Mouse (Mus musculus) spleen, adult 2 months (tissue): ENCODE data around the gene Cacna1g. TPM values are rescaled to one million over a fixed set of nuclear protein-coding genes. Genes with fewer than 3 reads are reported as not detected.
A peak's percentile ranks its signal among the peaks of the same experiment; 100 is the strongest.

ENCODE experiments used
- DNase-seq, 2 experiments: peaks; one replicate each; pipeline versions ENCODE4 v3.0.0 to v3.0.0-alpha.2; 2012 to 2021; ENCODE audit warnings: low spot score in 2 of 2, low read depth in 1 of 2
- H3K27ac ChIP-seq: fragments of 200-500 bp; 2 replicates; pipeline ENCODE4 v1.5.1; 2012; ENCODE audit warnings: low read length, inconsistent platforms; ENCODE audit not compliant: insufficient read depth
- H3K27me3 ChIP-seq: fragments of 200-500 bp; 2 replicates; pipeline ENCODE4 v1.6.1; 2012; ENCODE audit warnings: mild to moderate bottlenecking, moderate library complexity, low read length, inconsistent platforms; ENCODE audit not compliant: control insufficient read depth, insufficient read depth
- H3K36me3 ChIP-seq: fragments of 200-500 bp; 2 replicates; pipeline ENCODE4 v1.6.1; 2012; ENCODE audit warnings: mild to moderate bottlenecking, low read length, inconsistent platforms; ENCODE audit not compliant: control insufficient read depth, insufficient read depth
- H3K4me1 ChIP-seq: fragments of 200-500 bp; 2 replicates; pipeline ENCODE4 v1.6.1; 2011; ENCODE audit warnings: inconsistent platforms; ENCODE audit not compliant: control insufficient read depth, insufficient read depth, insufficient read length
- H3K4me3 ChIP-seq: fragments of 200-500 bp; 2 replicates; pipeline ENCODE4 v1.5.1; 2011; ENCODE audit warnings: mild to moderate bottlenecking, inconsistent platforms; ENCODE audit not compliant: insufficient read depth, insufficient read length; ENCODE audit errors: extremely low read depth
- CTCF ChIP-seq: fragments of 200-500 bp; IDR thresholded peaks from 2 replicates; pipeline ENCODE4 v1.5.1; 2011; ENCODE audit warnings: mild to moderate bottlenecking, inconsistent platforms; ENCODE audit not compliant: insufficient read depth, insufficient read length, insufficient replicate concordance; ENCODE audit errors: extremely low read depth
- POLR2A ChIP-seq: fragments of 200-500 bp; IDR thresholded peaks from 2 replicates; pipeline ENCODE4 v1.6.1; 2011; ENCODE audit warnings: low read depth, low read length, inconsistent platforms
- WGBS: fragments of 180-500 bp; shearing (Covaris S2); methylation state at CpG from one replicate; pipeline ENCODE4 v1.1.7; 2018; 5-methylcytosine and 5-hydroxymethylcytosine counted together
- polyA plus RNA-seq: library from polyadenylated mRNA; depleted of rRNA; stranded (reverse); fragments of >200 nt; gene quantifications from 2 replicates; pipeline ENCODE4 v1.2.3, GENCODE M21; 2012

The Cacna1g gene
- polyA plus RNA-seq, 1 experiment: 12.0 TPM

DNA sequence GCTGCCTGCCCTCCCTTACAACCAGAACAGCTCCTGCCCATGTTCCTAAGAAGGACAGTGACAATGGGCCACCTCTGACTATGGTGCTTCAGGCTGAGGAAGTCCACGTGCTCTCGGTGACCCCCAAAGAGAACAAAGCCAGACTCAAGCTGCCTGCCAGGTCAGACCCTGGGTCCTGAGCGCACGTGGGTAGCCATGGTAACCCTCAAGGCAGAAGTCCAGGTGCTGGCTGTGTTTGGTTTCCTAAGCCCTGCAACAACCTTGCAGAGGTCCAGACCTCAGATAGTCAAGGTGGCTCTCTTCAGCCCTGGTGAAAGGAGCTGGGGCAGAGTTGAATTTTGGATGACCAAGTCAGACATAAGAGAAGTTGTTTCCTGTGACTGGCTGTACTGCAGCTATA, 15.7 kb upstream of the Cacna1g start:
- no peak for DNase-seq
- Histone ChIP-seq H3K4me3 (no peak overlapping the region), H3K36me3 (no peaks in the 10 kb centered on the region), H3K4me1 (peaks cover 5% of the 10 kb centered on the region; the same call in 1 of the 2 replicates), H3K27me3 (0 out of 2 replicates have a peak, but pooled peaks cover 4% of the 10 kb centered on the region), H3K27ac (no peak overlapping the region)
- TF ChIP-seq CTCF (no peak), POLR2A (no peak)
- WGBS: 50% methylated on average over 4 of the region's 4 CpGs

DNA sequence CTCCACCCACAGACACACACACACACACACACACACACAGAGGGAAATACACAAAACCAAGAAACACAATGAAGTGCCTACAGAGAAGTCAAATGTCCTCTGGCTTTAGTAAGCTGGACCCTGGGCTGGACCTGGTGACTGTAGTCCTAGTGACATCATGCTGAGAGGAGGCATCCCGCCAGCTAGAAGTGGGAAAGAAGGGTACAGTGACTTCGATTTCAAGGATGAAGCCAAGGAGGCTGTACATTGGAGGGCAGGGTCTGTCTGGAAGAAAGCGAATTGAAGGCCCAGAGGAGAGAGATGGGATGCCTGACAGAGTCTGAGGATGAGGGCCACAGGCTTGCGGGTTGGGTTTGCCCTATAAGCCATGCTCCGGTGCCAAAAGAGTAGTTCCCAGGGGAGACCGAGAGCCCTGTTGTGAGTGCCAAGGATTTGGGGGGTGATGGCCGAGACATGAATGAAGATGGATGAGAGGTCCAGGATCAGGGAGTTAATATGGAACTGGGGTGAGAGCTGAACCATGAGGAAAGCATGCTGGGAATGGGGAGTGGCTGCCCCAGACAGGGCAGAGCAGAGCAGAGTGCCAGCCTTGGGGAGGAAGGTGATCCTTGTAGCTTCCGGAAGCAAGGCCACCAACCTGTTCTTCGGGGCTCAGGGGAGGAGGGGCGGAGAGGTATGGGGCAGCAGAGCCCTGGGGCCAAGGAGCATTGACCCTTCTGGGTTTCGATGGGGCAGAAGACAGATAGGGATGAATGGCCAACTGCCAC, 15.0 kb upstream of the Cacna1g start:
- H3K4me3 ChIP-seq: no peak overlapping the region
- TF ChIP-seq CTCF: no peak
- TF ChIP-seq POLR2A: no peak
- no peak overlapping the region for H3K27ac ChIP-seq
- peaks cover 5% of the 10 kb centered on the region; the same call in 1 of the 2 replicates for H3K4me1 ChIP-seq
- 0 out of 2 replicates have a peak, but pooled peaks cover 4% of the 10 kb centered on the region for H3K27me3 ChIP-seq
- no peaks in the 10 kb centered on the region for H3K36me3 ChIP-seq
- WGBS: 91% methylated on average over 11 of the region's 11 CpGs
- no peak for DNase-seq

DNA sequence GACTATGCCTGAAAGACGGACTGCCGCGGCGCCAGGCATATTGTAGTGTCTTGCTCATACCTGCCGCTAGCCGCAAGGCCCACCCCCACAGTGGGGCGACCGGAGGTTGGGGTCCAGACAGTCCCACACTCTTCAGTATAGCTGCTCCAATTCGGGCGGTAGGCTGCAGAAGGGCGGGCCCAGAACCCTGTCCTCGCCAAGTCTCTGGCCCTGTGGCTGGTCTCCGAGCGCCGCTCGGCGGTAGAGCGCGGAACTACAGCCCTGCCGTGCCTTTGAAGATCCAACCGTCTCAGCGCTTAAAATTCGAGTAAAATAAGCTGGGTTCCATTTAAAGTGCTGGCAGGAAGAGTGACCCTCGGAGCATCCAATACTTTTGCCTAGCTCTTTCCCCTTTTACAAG, 12.0 kb upstream of the Cacna1g start, which contains the start of gene Spata20:
Spata20 (minus strand) TSS at position 179 of the 400 bp plus-strand sequence.
- no peak within 1 kb of the TSS for H3K4me3 ChIP-seq
- 4% methylated on average over 24 of the region's 24 CpGs for WGBS
- peak in 1 of 2 experiments; percentile 26 for DNase-seq

DNA sequence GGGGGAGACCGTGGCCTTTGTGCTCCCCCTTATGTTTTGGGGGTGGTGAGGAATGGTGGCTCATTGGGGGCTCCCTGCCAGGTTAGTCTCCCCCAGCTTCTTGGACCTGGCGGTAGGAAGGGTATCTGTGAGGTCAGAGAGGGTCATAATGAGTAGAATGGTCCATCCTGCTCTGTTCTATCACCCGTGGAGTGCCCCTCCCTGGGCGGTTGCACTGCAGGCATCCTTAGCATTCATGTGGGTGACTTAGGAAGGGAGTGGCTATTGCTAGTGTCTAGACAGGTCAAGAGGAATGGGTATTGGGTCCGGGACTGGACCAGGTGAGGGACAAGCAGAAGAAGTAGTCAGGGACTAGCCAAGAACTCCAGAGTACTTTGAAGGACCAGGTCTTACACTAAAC, 11.2 kb upstream of the Cacna1g start:
- Histone ChIP-seq H3K27me3 (0 out of 2 replicates have a peak, but pooled peaks cover 2% of the 10 kb centered on the region), H3K4me3 (no peak overlapping the region), H3K27ac (no peak overlapping the region), H3K4me1 (no peaks in the 10 kb centered on the region), H3K36me3 (no peaks in the 10 kb centered on the region)
- 70% methylated on average over 5 of the region's 5 CpGs for WGBS
- DNase-seq: no peak
- no peak for TF ChIP-seq CTCF
- TF ChIP-seq POLR2A: no peak

More for the DNA sequence above, 12.0 kb upstream of the Cacna1g start, which contains the start of gene Spata20:
- H3K27ac ChIP-seq: no peak within 1 kb of the TSS
- H3K27me3 ChIP-seq: 0 out of 2 replicates have a peak, but pooled peaks cover 3% of the 10 kb centered on the region
- peaks cover 2% of the 10 kb centered on the region; the same call in 1 of the 2 replicates for H3K4me1 ChIP-seq
- TF ChIP-seq POLR2A (no peak), CTCF (peak; percentile 77)
- H3K36me3 ChIP-seq: no peaks in the 10 kb centered on the region

DNA sequence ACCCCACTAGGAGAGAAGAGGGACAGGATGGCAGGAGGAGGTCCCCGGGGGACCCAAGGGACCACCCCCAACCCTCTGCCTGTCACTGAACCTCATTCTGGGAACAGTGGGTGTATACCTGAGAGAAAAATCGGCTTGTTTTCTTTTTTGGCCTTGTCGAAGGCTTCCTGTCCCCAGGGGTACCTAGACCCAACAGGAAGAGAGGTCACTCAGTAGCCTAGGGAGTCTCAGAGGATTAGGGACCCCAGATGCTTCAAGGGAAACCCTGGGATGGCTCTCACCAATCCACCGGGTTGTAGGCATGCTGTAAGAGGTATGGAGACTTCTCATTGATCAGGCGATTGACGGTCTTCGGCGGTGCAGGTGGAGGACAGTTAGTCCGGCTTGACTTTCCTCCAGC, 10.6 kb upstream of the Cacna1g start:
- no peaks in the 10 kb centered on the region for H3K4me1 ChIP-seq
- WGBS: 84% methylated on average over 9 of the region's 9 CpGs
- TF ChIP-seq POLR2A: no peak
- TF ChIP-seq CTCF: no peak
- H3K36me3 ChIP-seq: no peaks in the 10 kb centered on the region
- H3K27me3 ChIP-seq: 0 out of 2 replicates have a peak, but pooled peaks cover 1% of the 10 kb centered on the region
- DNase-seq: no peak
- H3K4me3 ChIP-seq: no peak overlapping the region
- H3K27ac ChIP-seq: no peak overlapping the region

DNA sequence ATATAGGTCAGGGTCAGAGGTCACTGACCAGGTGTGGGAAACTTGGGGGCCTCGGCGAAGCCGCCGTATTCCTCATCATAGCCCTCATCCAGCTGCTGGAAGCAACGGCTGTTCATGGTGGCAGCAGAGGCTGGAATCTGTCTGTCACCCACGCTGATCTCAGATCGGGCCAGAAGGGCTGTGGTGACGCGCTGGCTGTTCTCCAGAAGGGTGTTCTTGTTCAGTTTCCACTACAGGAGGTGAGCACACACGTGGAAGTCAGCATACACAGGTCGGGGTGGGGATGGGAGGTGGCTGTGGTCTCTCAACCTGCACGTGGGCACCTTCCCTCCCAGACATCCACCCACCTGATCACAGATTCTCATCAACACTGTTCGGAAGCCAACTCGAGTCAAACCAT, 9.9 kb upstream of the Cacna1g start:
- Histone ChIP-seq H3K4me1 (no peaks in the 10 kb centered on the region), H3K27me3 (no peaks in the 10 kb centered on the region), H3K36me3 (no peaks in the 10 kb centered on the region), H3K4me3 (no peak overlapping the region), H3K27ac (no peak overlapping the region)
- 71% methylated on average over 14 of the region's 14 CpGs for WGBS
- no peak for DNase-seq
- TF ChIP-seq POLR2A: no peak

- TF ChIP-seq POLR2A (no peak), CTCF (no peak)
- no peak overlapping the region for H3K4me3 ChIP-seq
- WGBS: 90% methylated on average over 11 of the region's 11 CpGs
- no peak overlapping the region for H3K27ac ChIP-seq
- no peak for DNase-seq
- H3K36me3 ChIP-seq: no peaks in the 10 kb centered on the region
- H3K27me3 ChIP-seq: no peaks in the 10 kb centered on the region
- no peaks in the 10 kb centered on the region for H3K4me1 ChIP-seq
Measured at GRCm38 (mm10) chr11:94483436-94483835, 9.4 kb upstream of the Cacna1g start.
